Mouse (Mus musculus) erythroblast, embryonic 14.5 days (primary cell): Measurements from ENCODE around the gene Tmem97.
"Not testable (repeated sequence)": the region's sequence is repeated elsewhere in the genome, so short reads cannot be mapped to it uniquely, and the experiment has no call there.

Experiments used
- GATA1 ChIP-seq: IDR thresholded peaks from 2 replicates; pipeline ENCODE4 v1.6.1; 2012; ENCODE audit warnings: low read length, inconsistent platforms, mixed read lengths
- TAL1 ChIP-seq: IDR thresholded peaks from 3 replicates; pipeline ENCODE4 v1.6.1; 2012; ENCODE audit warnings: low read length, inconsistent platforms, mixed read lengths

GRCm38 (mm10) chr11:78531515-78531914, 19.1 kb downstream of the Tmem97 start:
- not testable (repeated sequence) for TF ChIP-seq TAL1, GATA1
